Mouse (Mus musculus): ENCODE results near the gene Slc51a. TPM values are rescaled to one million over a fixed set of nuclear protein-coding genes. Genes with fewer than 3 reads are reported as not detected.

Slc51a gene
- 14.4 and 76.4 TPM in 2 replicates for polyA plus RNA-seq (2012; rRNA removed)

DNA sequence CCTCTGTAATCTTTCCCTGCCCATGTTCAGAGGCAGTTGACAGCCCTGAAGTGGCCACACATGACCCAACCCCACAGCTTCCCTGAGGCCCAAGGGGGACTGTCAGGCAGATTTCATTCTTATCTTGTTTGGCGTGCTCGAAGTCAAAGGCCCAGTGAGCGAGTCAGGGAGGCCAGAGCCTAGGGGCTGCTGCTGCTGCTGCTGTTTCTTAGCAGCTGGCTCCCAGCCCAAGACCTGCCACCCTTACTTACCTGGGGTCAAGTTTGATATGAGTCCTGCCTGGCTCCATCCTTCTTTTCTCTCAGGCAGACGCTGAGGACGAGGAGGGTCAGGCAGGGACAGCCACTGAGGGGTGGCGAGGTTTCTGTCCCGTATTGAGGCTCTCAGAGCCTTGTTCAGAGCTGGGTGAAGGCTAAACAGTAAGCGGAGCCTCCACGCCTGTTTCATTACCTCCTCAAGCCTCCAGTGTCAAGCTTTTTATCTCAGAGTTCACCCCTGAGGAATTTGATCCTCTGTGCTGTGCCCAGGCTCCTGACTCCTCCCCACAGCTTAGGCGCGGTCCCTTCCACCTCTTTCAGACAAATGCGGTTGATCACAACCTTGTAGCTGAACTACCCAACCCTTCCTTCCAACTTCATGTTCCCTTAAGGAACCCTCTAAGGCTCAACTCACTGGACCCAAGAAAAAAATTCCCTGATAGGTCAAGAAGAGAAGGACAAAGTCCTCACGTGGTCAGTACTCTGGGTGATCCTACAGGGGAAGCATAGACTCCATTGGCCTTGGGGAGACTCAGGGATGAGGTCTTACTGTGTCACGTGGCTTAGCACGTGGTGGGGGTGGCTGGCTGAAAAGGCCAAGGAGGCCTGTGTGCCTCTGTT is at the start of gene Slc51a:
Slc51a (minus strand) TSS at position 646 of the 878 bp plus-strand sequence.

DNA sequence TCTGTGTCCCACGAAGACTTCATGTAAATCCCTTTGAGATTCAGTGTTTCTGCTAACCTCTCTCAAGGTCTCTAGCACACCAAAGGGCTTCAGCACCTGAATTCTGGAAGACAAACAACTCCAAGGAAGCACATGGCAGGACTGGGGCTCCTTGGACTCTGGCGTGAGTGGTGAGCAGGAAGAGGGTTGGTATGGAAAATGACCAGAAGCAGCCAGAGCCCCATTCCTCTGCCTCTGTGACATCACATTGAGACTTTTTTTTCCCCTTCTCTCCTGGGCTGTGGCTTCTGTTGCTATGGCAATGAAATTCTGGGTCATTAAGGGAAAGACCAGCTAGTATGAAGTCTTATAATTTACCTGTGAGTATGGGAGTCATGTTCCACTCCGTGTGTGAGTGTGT is 8.3 kb upstream of the Slc51a start, which contains the start of gene Zdhhc19:
Zdhhc19 (plus strand) TSS at position 301 of the 400 bp plus-strand sequence.

DNA sequence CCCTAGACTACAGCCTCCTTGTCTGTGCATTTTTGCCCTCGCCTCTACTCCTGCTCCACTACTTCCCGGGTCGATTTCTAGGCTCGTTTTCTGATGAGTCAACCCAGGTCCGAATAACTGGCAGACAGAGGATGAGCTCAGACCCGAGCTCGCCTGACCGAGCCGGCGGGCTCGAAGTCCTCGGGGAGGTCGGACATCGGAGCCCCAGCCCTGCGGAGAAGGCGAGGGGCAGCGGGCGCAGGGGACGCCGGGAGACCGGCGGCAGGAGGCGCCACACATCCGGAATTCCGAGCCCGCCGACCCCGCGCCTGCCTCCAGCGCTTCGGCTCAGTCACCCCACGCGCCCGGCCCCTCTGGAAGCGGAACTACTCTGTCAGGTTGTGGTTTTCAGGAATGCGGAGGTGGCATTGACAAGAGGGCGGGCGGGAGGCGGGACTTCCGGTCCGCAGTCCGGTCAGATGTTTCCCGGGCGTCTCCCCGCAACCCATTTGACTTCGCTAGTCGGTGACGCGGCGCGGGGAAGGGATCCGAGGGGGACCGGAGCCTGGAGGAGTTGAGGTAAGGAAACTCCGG is 57.1 kb downstream of the Slc51a start, which contains the start of gene Pcyt1a:
Pcyt1a (plus strand) TSS at position 448 of the 573 bp plus-strand sequence.

Other genes starting within 250 kb of the Slc51a start
- 4.0 and 4.5 TPM in 2 replicates for gene Fbxo45, start 240.7 kb downstream of the Slc51a start, polyA plus RNA-seq (2012; rRNA removed)
- 3.0 and 3.3 TPM in 2 replicates for gene Wdr53, start 240.7 kb downstream of the Slc51a start, polyA plus RNA-seq (2012; rRNA removed)
- not detected in 2 replicates for gene Smco1, start 216.4 kb downstream of the Slc51a start, polyA plus RNA-seq (2012; rRNA removed)
- gene Rnf168, start 210.4 kb downstream of the Slc51a start, polyA plus RNA-seq (2012; rRNA removed), result 8.0 and 10.4 TPM in 2 replicates
- 5.5 and 7.8 TPM in 2 replicates for gene Ubxn7, start 155.6 kb downstream of the Slc51a start, polyA plus RNA-seq (2012; rRNA removed)
- 0.12 and 0.37 TPM in 2 replicates for gene Tm4sf19, start 87.4 kb downstream of the Slc51a start, polyA plus RNA-seq (2012; rRNA removed)
- gene Tctex1d2, start 68.2 kb downstream of the Slc51a start, polyA plus RNA-seq (2012; rRNA removed), result 1.0 and 1.5 TPM in 2 replicates
- 22.7 and 30.3 TPM in 2 replicates for gene Pcyt1a, start 57.0 kb downstream of the Slc51a start, polyA plus RNA-seq (2012; rRNA removed)
- gene Zdhhc19, start 8.4 kb upstream of the Slc51a start, polyA plus RNA-seq (2012; rRNA removed), result 0.24 TPM in 1 of 2 replicates, not detected in the other
- 6.8 and 7.8 TPM in 2 replicates for gene Tfrc, start 121.0 kb upstream of the Slc51a start, polyA plus RNA-seq (2012; rRNA removed)
- gene Tnk2, start 156.0 kb upstream of the Slc51a start, polyA plus RNA-seq (2012; rRNA removed), result 185 and 246 TPM in 2 replicates
- 97.1 and 140 TPM in 2 replicates for gene Muc4, start 248.0 kb upstream of the Slc51a start, polyA plus RNA-seq (2012; rRNA removed)

Data from colon, adult 2 months (tissue).